Mouse (Mus musculus) cerebellum, postnatal 10 days (tissue): Measurements from ENCODE around the gene Kntc1.
A peak's percentile ranks its signal among the peaks of the same experiment; 100 is the strongest.
"Not testable (repeated sequence)": the region's sequence is repeated elsewhere in the genome, so short reads cannot be mapped to it uniquely, and the experiment has no call there.

Source experiments
- DNase-seq, 2 experiments: peaks; one replicate each; pipeline ENCODE4 v3.0.0; 2021; ENCODE audit warnings: mixed read lengths in 2 of 2

Kntc1 gene

GRCm38 (mm10) chr5:123749065-123750064 lies at the start of gene Kntc1, which contains the start of gene Rsrc2:
TSS of gene Kntc1 (plus strand) at chr5:123749716.
TSS of gene Rsrc2 (minus strand) at chr5:123749414.
- DNase-seq = peak; percentile 99

GRCm38 (mm10) chr5:123700625-123701024 lies 48.9 kb upstream of the Kntc1 start:
- peak; percentile 74 to 80 for DNase-seq

GRCm38 (mm10) chr5:123708598-123708997 lies 40.9 kb upstream of the Kntc1 start:
- no peak for DNase-seq

- no peak for DNase-seq
Observed at GRCm38 (mm10) chr5:123709571-123709970, 39.9 kb upstream of the Kntc1 start.

GRCm38 (mm10) chr5:123713782-123714181 lies 35.7 kb upstream of the Kntc1 start:
- DNase-seq = no peak

- DNase-seq = no peak
Observed at GRCm38 (mm10) chr5:123714622-123715021, 34.9 kb upstream of the Kntc1 start.

GRCm38 (mm10) chr5:123720328-123721311 lies 28.9 kb upstream of the Kntc1 start, which contains the start of gene Zcchc8:
TSS of gene Zcchc8 (minus strand) at chr5:123721100.
- peak; percentile 96 to 97 for DNase-seq

- not testable (repeated sequence) for DNase-seq
Observed at GRCm38 (mm10) chr5:123723816-123724215, 25.7 kb upstream of the Kntc1 start.

GRCm38 (mm10) chr5:123730981-123731380 lies 18.5 kb upstream of the Kntc1 start:
- DNase-seq = no peak

- DNase-seq = no peak
Observed at GRCm38 (mm10) chr5:123744358-123744757, 5.2 kb upstream of the Kntc1 start.

- no peak for DNase-seq
Observed at GRCm38 (mm10) chr5:123746253-123746652, 3.3 kb upstream of the Kntc1 start.

GRCm38 (mm10) chr5:123747604-123748003 lies 1.9 kb upstream of the Kntc1 start:
- DNase-seq = no peak

GRCm38 (mm10) chr5:123748339-123749064 lies 1.0 kb upstream of the Kntc1 start:
- DNase-seq = peak; percentile 8 to 28

- DNase-seq = no peak
Observed at GRCm38 (mm10) chr5:123765506-123765905, 16.0 kb downstream of the Kntc1 start.

- DNase-seq = not testable (repeated sequence)
Observed at GRCm38 (mm10) chr5:123766455-123766854, 16.9 kb downstream of the Kntc1 start.

- DNase-seq = no peak
Observed at GRCm38 (mm10) chr5:123773441-123773840, 23.9 kb downstream of the Kntc1 start.

GRCm38 (mm10) chr5:123780716-123781115 lies 31.2 kb downstream of the Kntc1 start:
- no peak for DNase-seq

GRCm38 (mm10) chr5:123781864-123782263 lies 32.3 kb downstream of the Kntc1 start:
- no peak for DNase-seq

GRCm38 (mm10) chr5:123788976-123789375 lies 39.5 kb downstream of the Kntc1 start:
- no peak for DNase-seq

- DNase-seq = no peak
Observed at GRCm38 (mm10) chr5:123793081-123793480, 43.6 kb downstream of the Kntc1 start.

- DNase-seq = peak; percentile 45 to 69
Observed at GRCm38 (mm10) chr5:123806334-123806733, 56.8 kb downstream of the Kntc1 start.

- no peak for DNase-seq
Observed at GRCm38 (mm10) chr5:123808541-123808940, 59.0 kb downstream of the Kntc1 start.
